ENCODE assay signal across 8 mouse cellular contexts in the genomic region with DNA sequence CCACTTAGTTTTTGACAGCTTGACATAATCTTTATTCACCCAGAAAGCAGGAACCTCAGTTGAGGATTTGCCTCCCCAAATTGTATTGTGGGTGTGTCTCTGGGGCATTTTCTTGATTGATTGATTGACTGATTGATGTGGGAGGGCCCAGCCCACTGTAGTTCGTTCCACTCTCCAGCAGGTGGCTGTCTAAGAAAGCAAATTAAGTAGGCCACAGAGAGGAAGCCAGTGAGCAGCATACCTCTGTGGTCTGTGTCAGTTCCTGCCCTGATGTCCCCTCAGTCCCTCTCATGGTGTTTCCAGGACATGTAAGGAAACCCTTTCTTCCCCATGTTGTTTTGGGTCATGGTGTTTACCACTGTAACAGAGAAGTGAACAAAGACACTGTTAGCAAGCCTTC. TPM values are rescaled to one million over a fixed set of nuclear protein-coding genes. Genes with fewer than 3 reads are reported as not detected.
A peak's percentile ranks its signal among the peaks of the same experiment; 100 is the strongest.
DNase-seq lines count a peak whose midpoint lies in the region; ATAC-seq and TF ChIP-seq lines count a peak whose summit lies in the region.

No protein-coding gene starts in this region.

- TF ChIP-seq CTCF in forebrain, postnatal 0 days (IDR thresholded peaks at IDR 0.05; ENCODE audit: low read depth), result peak; percentile 77

- ATAC-seq in forebrain, postnatal 0 days, result peak; percentile 67
- 0 out of 2 replicates have a peak, but pooled peaks have one; percentile 68 for ATAC-seq in kidney, embryonic 14.5 days (ENCODE audit: low FRiP score, low TSS enrichment)
- ATAC-seq in liver, embryonic 13.5 days (ENCODE audit: low read depth), result peak; percentile 48; the same call in 1 of the 2 replicates
- ATAC-seq in neural tube, embryonic 13.5 days (ENCODE audit: low read depth), result peak; percentile 67; the same call in 1 of the 2 replicates

- H3K4me2 ChIP-seq in forebrain, postnatal 0 days (ENCODE audit: low read depth), result no peak overlapping the region
- no peak overlapping the region for H3K4me2 ChIP-seq in kidney, embryonic 14.5 days (replicated peaks; ENCODE audit: low read depth, low read length)
- H3K4me2 ChIP-seq in liver, embryonic 13.5 days, result no peak overlapping the region
- no peak overlapping the region for H3K4me2 ChIP-seq in neural tube, embryonic 13.5 days

- H3K9ac ChIP-seq in forebrain, postnatal 0 days, result no peak overlapping the region
- no peak overlapping the region for H3K9ac ChIP-seq in kidney, embryonic 14.5 days (ENCODE audit: low read depth, low read length)
- no peak overlapping the region for H3K9ac ChIP-seq in liver, embryonic 13.5 days
- H3K9ac ChIP-seq in neural tube, embryonic 13.5 days, result no peak overlapping the region

- DNase-seq in urinary bladder, postnatal 36 days (ENCODE audit: low spot score in 2 of 2), result peak; percentile 11 to 18
- DNase-seq in urinary bladder, postnatal 4 days (ENCODE audit: low spot score in 2 of 2), result no peak
- peak; percentile 3 for DNase-seq in adrenal gland, postnatal 25 days
- peak; percentile 60 for DNase-seq in forebrain, postnatal 0 days
- peak; percentile 23 for DNase-seq in liver, embryonic 13.5 days
- no peak for DNase-seq in gastrocnemius, postnatal 10 days

- H3K9me3 ChIP-seq in forebrain, postnatal 0 days (ENCODE audit: low read length), result no peaks in the 10 kb centered on the region
- no peaks in the 10 kb centered on the region for H3K9me3 ChIP-seq in kidney, embryonic 14.5 days (ENCODE audit: control insufficient read depth, low read length)
- no peaks in the 10 kb centered on the region for H3K9me3 ChIP-seq in liver, embryonic 13.5 days (replicated peaks)
- H3K9me3 ChIP-seq in neural tube, embryonic 13.5 days, result no peaks in the 10 kb centered on the region

- 15% methylated on average over 1 of the region's 1 CpGs for WGBS in forebrain, postnatal 0 days
- 10% methylated on average over 1 of the region's 1 CpGs for WGBS in kidney, embryonic 14.5 days
- 0% methylated on average over 1 of the region's 1 CpGs for WGBS in liver, embryonic 13.5 days (ENCODE audit: insufficient replicate concordance)
- 11% methylated on average over 1 of the region's 1 CpGs for WGBS in neural tube, embryonic 13.5 days

- H3K36me3 ChIP-seq in forebrain, postnatal 0 days (ENCODE audit: insufficient read depth), result no peaks in the 10 kb centered on the region
- peaks cover 5% of the 10 kb centered on the region; the same call in 1 of the 2 replicates for H3K36me3 ChIP-seq in kidney, embryonic 14.5 days (ENCODE audit: control insufficient read depth, insufficient read depth, low read length)
- peaks cover 30% of the 10 kb centered on the region for H3K36me3 ChIP-seq in liver, embryonic 13.5 days
- H3K36me3 ChIP-seq in neural tube, embryonic 13.5 days, result no peaks in the 10 kb centered on the region

- H3K4me3 ChIP-seq in forebrain, postnatal 0 days (ENCODE audit: low read depth, low read length), result no peak overlapping the region
- H3K4me3 ChIP-seq in kidney, embryonic 14.5 days (ENCODE audit: low read length), result no peak overlapping the region
- H3K4me3 ChIP-seq in liver, embryonic 13.5 days (replicated peaks), result no peak overlapping the region
- H3K4me3 ChIP-seq in neural tube, embryonic 13.5 days, result no peak overlapping the region

- no peaks in the 10 kb centered on the region for H3K27me3 ChIP-seq in forebrain, postnatal 0 days (ENCODE audit: insufficient read depth, low read length)
- no peaks in the 10 kb centered on the region for H3K27me3 ChIP-seq in kidney, embryonic 14.5 days (ENCODE audit: control insufficient read depth, insufficient read depth, low read length)
- no peaks in the 10 kb centered on the region for H3K27me3 ChIP-seq in liver, embryonic 13.5 days
- H3K27me3 ChIP-seq in neural tube, embryonic 13.5 days, result no peaks in the 10 kb centered on the region

- H3K27ac ChIP-seq in forebrain, postnatal 0 days (ENCODE audit: low read depth, low read length), result no peak overlapping the region
- no peak overlapping the region for H3K27ac ChIP-seq in kidney, embryonic 14.5 days (ENCODE audit: low read depth, low read length)
- H3K27ac ChIP-seq in liver, embryonic 13.5 days, result no peak overlapping the region
- H3K27ac ChIP-seq in neural tube, embryonic 13.5 days (replicated peaks), result no peak overlapping the region

- H3K4me1 ChIP-seq in forebrain, postnatal 0 days (ENCODE audit: insufficient read depth), result no peaks in the 10 kb centered on the region
- no peaks in the 10 kb centered on the region for H3K4me1 ChIP-seq in kidney, embryonic 14.5 days (ENCODE audit: control insufficient read depth, insufficient read depth, low read length)
- H3K4me1 ChIP-seq in liver, embryonic 13.5 days (replicated peaks), result no peaks in the 10 kb centered on the region
- no peaks in the 10 kb centered on the region for H3K4me1 ChIP-seq in neural tube, embryonic 13.5 days (replicated peaks)

RNA-seq across cellular contexts. Expression of a gene that starts 59.2 kb away (rescaled TPM):
- 18.9 and 34.5 TPM in 2 replicates for total RNA-seq in adrenal gland, postnatal 25 days (2021)
- 78.0 and 78.8 TPM in 2 replicates for total RNA-seq in forebrain, postnatal 0 days (2014; rRNA removed)
- polyA plus RNA-seq in forebrain, postnatal 0 days (2015; fragmentation: Nextera tagmentation; extraction: Ambion mirVana), result 10.5 and 13.2 TPM in 2 replicates
- 9.1 and 14.8 TPM in 2 replicates for polyA plus RNA-seq in kidney, embryonic 14.5 days (2014; fragmentation: Nextera tagmentation; extraction: Ambion mirVana)
- polyA plus RNA-seq in liver, embryonic 13.5 days (2015; fragmentation: Nextera tagmentation; extraction: Ambion mirVana), result 11.7 and 11.8 TPM in 2 replicates
- polyA plus RNA-seq in neural tube, embryonic 13.5 days (2015; fragmentation: Nextera tagmentation; extraction: Ambion mirVana), result 15.5 and 16.1 TPM in 2 replicates
- total RNA-seq in gastrocnemius, postnatal 10 days (2021), result 10 to 100 TPM; 79.5 to 83.1 TPM

Comparison
In these comparisons a context has a peak if more than half of its experiments do, and no peak if none do; other contexts are left out.
1. DNase-seq: peak in urinary bladder, postnatal 36 days (2 of 2), adrenal gland, postnatal 25 days (single experiment), forebrain, postnatal 0 days (single experiment) and liver, embryonic 13.5 days (single experiment); none in urinary bladder, postnatal 4 days (0 of 2) and gastrocnemius, postnatal 10 days (single experiment).
2. Peak in every context shown above with its lines, with median percentiles within 50 percentile points of each other: ATAC-seq.